Mouse (Mus musculus): ENCODE results near the gene Arl2bp.

DNA sequence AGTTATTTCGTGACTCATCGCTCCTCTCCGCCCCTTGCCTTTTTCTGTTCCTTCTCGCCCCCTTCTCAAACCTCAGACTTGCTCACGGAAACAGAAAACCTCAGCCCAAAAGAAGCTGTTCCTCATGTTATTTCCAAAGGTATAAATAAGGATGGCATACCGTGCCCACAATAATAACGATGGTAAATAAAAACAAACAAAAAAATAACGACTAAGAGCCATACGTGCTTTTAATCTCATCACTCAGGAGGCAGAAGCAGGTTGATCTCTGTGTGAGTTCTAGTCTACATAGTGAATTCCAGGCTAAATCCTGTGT is 38.2 kb downstream of the Arl2bp start:
- no peak for TF ChIP-seq POLR2A (IDR thresholded peaks at IDR 0.05; ENCODE audit: borderline replicate concordance, extremely low read depth, insufficient read depth, insufficient read length, poor library complexity, severe bottlenecking)
- TF ChIP-seq CTCF (IDR thresholded peaks at IDR 0.05; ENCODE audit: borderline replicate concordance, extremely low read depth, insufficient read depth, insufficient read length), result no peak
